Mouse (Mus musculus): ENCODE measurements at regions not wholly inside any gene's neighbourhood (a gene's known extent, or its start where the extent isn't known, plus 50 kb on each side); places are given as distances from the start of the nearest gene placed in this dataset.

GRCm38 (mm10) chr1:81780583-81780982, 452.3 kb upstream of the Gm9747 start:
- TF ChIP-seq CTCF (IDR thresholded peaks at IDR 0.05; ENCODE audit: low read depth): no peak
- no peak for TF ChIP-seq EP300 (IDR thresholded peaks at IDR 0.05; ENCODE audit: low read depth)
